Mouse (Mus musculus): Measurements from ENCODE around the gene BC049762.

The BC049762 gene

DNA sequence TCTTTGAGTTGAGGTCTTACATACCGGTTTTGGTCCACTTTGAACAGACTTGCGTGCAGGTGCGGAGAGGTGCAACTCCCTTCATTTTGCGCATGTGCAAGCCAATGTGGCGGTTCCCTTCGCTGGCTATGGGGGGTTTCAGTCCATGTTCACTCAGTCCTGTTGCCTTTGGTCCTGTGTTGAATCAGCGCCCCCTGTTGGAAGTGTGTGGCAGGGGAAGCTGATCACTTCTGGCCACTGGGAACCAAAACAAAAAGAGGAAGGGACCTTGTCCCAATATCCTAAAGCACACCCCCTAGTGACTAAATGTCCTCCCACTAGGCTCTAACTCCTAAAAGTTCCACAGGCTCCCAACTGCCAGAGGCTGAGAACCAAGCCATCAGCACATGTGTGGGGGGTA lies 48.8 kb downstream of the BC049762 start:
- no peak for DNase-seq

DNA sequence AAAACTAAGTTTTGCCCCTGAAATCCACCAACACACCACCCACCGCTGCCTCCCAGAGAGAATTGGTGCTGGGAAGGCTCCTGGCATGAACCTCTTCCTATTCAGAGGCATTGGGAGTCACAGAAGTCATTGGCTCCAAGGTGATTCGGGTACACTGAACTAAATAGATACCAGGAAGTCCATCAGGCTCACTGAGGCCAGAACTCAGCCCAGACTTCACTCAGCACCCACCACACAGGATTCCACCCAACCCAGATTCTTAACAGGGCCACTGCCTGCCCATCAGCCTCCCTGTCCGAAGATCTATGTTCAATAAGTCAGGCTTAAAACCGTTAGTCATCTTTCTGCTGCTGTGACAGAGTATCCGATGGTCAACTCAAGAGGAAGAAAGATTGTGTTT lies 51.4 kb downstream of the BC049762 start:
- no peak for DNase-seq

DNA sequence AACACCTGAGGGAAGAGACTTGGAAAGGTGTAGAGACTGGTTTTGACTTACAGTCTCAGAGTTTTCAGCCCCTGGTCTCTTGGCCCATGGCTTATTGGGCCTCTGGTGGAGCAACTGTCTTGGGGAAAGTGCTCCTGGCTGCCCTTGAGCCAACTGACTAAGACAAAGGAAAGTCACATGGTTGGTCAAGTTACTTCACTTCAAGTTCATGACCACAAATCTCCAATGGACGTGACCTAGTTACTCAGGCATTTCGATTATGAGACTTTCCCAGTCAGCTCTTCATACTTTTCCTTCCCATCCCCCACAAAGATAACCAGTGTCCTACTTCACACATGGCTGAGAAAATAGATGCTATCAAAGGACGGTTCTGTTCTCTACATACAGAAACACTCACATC lies 55.1 kb downstream of the BC049762 start:
- DNase-seq = no peak
